Mouse (Mus musculus): Measurements from ENCODE around the gene Dpysl4. TPM values are rescaled to one million over a fixed set of nuclear protein-coding genes. Genes with fewer than 3 reads are reported as not detected.
A peak's percentile ranks its signal among the peaks of the same experiment; 100 is the strongest.

Gene Dpysl4
- polyA plus RNA-seq (2014; fragmentation: Nextera tagmentation; extraction: Ambion mirVana), result 24.1 and 24.9 TPM in 2 replicates

DNA sequence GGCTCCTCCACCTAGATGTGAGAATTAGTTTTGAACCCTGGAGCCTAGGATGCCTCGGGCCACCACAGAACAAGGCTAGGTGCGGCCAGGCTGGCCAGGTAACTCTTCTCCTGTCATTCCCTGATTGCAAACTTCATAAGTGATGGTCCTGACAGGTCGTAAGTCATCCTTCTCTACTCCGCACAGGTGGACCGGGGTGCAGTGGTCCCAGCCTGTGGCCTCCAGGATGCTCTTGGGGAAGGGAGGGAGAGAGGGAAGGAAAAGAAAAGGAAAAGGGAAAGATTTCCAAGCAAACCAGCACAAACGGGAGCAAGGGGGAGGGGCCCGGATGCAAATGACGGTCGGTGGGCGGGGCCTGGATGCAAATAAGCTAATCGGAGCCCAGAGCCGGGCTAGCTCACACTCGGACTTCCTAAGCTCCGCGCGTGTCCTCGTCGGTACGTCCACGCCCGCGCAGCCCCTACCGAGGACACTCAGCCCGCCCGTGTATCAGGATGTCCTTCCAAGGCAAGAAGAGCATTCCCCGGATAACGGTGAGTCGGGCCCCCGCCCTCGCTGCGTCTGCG, at the start of gene Dpysl4:
Dpysl4 (plus strand) TSS at position 373 of the 566 bp plus-strand sequence.
- Histone ChIP-seq H3K9ac (replicated peaks; ENCODE audit: low read depth, low read length) (peak within 1 kb of the TSS; percentile 37), H3K27ac (ENCODE audit: low read length) (no peak within 1 kb of the TSS), H3K9me3 (ENCODE audit: control insufficient read depth, low read depth, low read length) (no peaks in the 10 kb centered on the region), H3K4me1 (ENCODE audit: control insufficient read depth, insufficient read depth, low read length) (no peaks in the 10 kb centered on the region), H3K4me3 (ENCODE audit: low read depth, low read length) (peak within 1 kb of the TSS; percentile 55), H3K27me3 (ENCODE audit: control insufficient read depth, insufficient read depth, low read length) (no peaks in the 10 kb centered on the region), H3K4me2 (replicated peaks; ENCODE audit: low read depth, low read length) (peak within 1 kb of the TSS; percentile 67), H3K36me3 (ENCODE audit: control insufficient read depth, insufficient read depth, low read length) (no peaks in the 10 kb centered on the region; the same call in 1 of the 2 replicates)
- 6% methylated on average over 32 of the region's 32 CpGs for WGBS
- ATAC-seq (ENCODE audit: insufficient number of reproducible peaks, insufficient read depth, low FRiP score, low read depth), result peak; percentile 70

- no peak; the same call in 1 of the 2 replicates for ATAC-seq (ENCODE audit: insufficient number of reproducible peaks, insufficient read depth, low FRiP score, low read depth)
- Histone ChIP-seq H3K27ac (ENCODE audit: low read length) (no peak overlapping the region), H3K4me1 (ENCODE audit: control insufficient read depth, insufficient read depth, low read length) (no peaks in the 10 kb centered on the region), H3K27me3 (ENCODE audit: control insufficient read depth, insufficient read depth, low read length) (no peaks in the 10 kb centered on the region), H3K4me3 (ENCODE audit: low read depth, low read length) (no peak overlapping the region), H3K4me2 (replicated peaks; ENCODE audit: low read depth, low read length) (no peak overlapping the region), H3K36me3 (ENCODE audit: control insufficient read depth, insufficient read depth, low read length) (no peaks in the 10 kb centered on the region), H3K9ac (replicated peaks; ENCODE audit: low read depth, low read length) (no peak overlapping the region), H3K9me3 (ENCODE audit: control insufficient read depth, low read depth, low read length) (no peaks in the 10 kb centered on the region)
- 47% methylated on average over 4 of the region's 4 CpGs for WGBS
These were observed 22.4 kb upstream of the Dpysl4 start for GRCm38 (mm10) chr7:139063406-139063805.

DNA sequence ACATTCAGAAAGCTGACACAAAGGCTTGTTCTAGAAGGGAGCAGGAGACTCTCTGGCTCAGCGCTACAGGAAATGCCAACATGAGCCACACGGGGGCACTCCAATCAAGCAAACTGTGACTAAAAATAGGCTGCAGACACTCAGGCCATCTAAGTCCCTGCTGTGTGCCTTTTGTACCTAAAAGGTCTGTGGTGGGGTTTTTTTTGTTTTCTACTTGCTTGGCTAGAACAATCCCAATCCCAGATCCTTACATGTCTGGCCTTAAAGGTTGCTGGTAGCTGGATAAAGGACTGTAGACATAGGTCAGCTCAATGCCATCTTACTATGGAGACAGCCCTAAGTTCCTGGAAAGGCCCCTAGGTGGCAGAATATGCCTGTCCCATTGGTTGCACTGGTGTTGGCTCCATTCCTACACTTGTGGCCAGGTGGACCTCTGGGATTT, 17.6 kb upstream of the Dpysl4 start:
- WGBS, result 0% methylated on average over 2 of the region's 2 CpGs
- Histone ChIP-seq H3K4me3 (ENCODE audit: low read depth, low read length) (no peak overlapping the region), H3K27ac (ENCODE audit: low read length) (no peak overlapping the region), H3K9ac (replicated peaks; ENCODE audit: low read depth, low read length) (no peak overlapping the region), H3K4me2 (replicated peaks; ENCODE audit: low read depth, low read length) (no peak overlapping the region), H3K27me3 (ENCODE audit: control insufficient read depth, insufficient read depth, low read length) (no peaks in the 10 kb centered on the region), H3K9me3 (ENCODE audit: control insufficient read depth, low read depth, low read length) (no peaks in the 10 kb centered on the region), H3K36me3 (ENCODE audit: control insufficient read depth, insufficient read depth, low read length) (no peaks in the 10 kb centered on the region), H3K4me1 (ENCODE audit: control insufficient read depth, insufficient read depth, low read length) (no peaks in the 10 kb centered on the region)
- ATAC-seq (ENCODE audit: insufficient number of reproducible peaks, insufficient read depth, low FRiP score, low read depth), result no peak

DNA sequence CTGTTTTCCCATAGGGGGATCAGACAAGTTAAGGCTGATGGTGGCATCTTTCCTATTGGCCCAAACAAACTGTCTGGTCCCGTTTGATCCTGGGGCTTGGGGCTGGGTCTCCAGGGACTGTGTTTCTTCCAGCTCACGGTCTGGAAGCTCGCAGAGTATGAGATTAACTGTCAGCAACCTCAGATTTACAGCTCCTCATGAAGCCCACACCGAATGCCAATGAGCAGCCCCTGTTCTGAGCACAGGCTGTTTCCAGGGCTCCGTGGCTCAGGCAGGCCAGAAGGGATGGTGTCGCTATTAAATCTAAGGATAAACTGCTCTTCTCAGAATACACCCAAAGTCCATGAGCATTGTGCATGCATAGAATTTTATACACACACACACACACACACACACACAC, 11.6 kb upstream of the Dpysl4 start:
- Histone ChIP-seq H3K4me1 (ENCODE audit: control insufficient read depth, insufficient read depth, low read length) (peaks cover 31% of the 10 kb centered on the region), H3K9me3 (ENCODE audit: control insufficient read depth, low read depth, low read length) (no peaks in the 10 kb centered on the region), H3K27me3 (ENCODE audit: control insufficient read depth, insufficient read depth, low read length) (no peaks in the 10 kb centered on the region), H3K4me2 (replicated peaks; ENCODE audit: low read depth, low read length) (no peak overlapping the region), H3K9ac (replicated peaks; ENCODE audit: low read depth, low read length) (no peak overlapping the region), H3K36me3 (ENCODE audit: control insufficient read depth, insufficient read depth, low read length) (no peaks in the 10 kb centered on the region), H3K27ac (ENCODE audit: low read length) (no peak overlapping the region), H3K4me3 (ENCODE audit: low read depth, low read length) (no peak overlapping the region)
- no peak for ATAC-seq (ENCODE audit: insufficient number of reproducible peaks, insufficient read depth, low FRiP score, low read depth)
- WGBS, result 41% methylated on average over 6 of the region's 6 CpGs

GRCm38 (mm10) chr7:139075054-139075794, 10.6 kb upstream of the Dpysl4 start:
- no peak overlapping the region for H3K4me3 ChIP-seq (ENCODE audit: low read depth, low read length)
- H3K27ac ChIP-seq (ENCODE audit: low read length), result no peak overlapping the region
- no peaks in the 10 kb centered on the region for H3K9me3 ChIP-seq (ENCODE audit: control insufficient read depth, low read depth, low read length)
- no peak overlapping the region for H3K4me2 ChIP-seq (replicated peaks; ENCODE audit: low read depth, low read length)
- H3K36me3 ChIP-seq (ENCODE audit: control insufficient read depth, insufficient read depth, low read length), result no peaks in the 10 kb centered on the region
- no peak overlapping the region for H3K9ac ChIP-seq (replicated peaks; ENCODE audit: low read depth, low read length)
- ATAC-seq (ENCODE audit: insufficient number of reproducible peaks, insufficient read depth, low FRiP score, low read depth), result no peak
- H3K4me1 ChIP-seq (ENCODE audit: control insufficient read depth, insufficient read depth, low read length), result peaks cover 31% of the 10 kb centered on the region
- H3K27me3 ChIP-seq (ENCODE audit: control insufficient read depth, insufficient read depth, low read length), result no peaks in the 10 kb centered on the region
- WGBS, result 37% methylated on average over 14 of the region's 14 CpGs

- peak overlapping the region; percentile 74 for H3K27ac ChIP-seq (ENCODE audit: low read length)
- peaks cover 31% of the 10 kb centered on the region for H3K4me1 ChIP-seq (ENCODE audit: control insufficient read depth, insufficient read depth, low read length)
- ATAC-seq (ENCODE audit: insufficient number of reproducible peaks, insufficient read depth, low FRiP score, low read depth), result peak; percentile 60; the same call in 1 of the 2 replicates
- H3K9me3 ChIP-seq (ENCODE audit: control insufficient read depth, low read depth, low read length), result no peaks in the 10 kb centered on the region
- no peak overlapping the region for H3K4me3 ChIP-seq (ENCODE audit: low read depth, low read length)
- H3K9ac ChIP-seq (replicated peaks; ENCODE audit: low read depth, low read length), result no peak overlapping the region
- 10% methylated on average over 7 of the region's 7 CpGs for WGBS
- H3K4me2 ChIP-seq (replicated peaks; ENCODE audit: low read depth, low read length), result no peak overlapping the region
- no peaks in the 10 kb centered on the region for H3K36me3 ChIP-seq (ENCODE audit: control insufficient read depth, insufficient read depth, low read length)
- H3K27me3 ChIP-seq (ENCODE audit: control insufficient read depth, insufficient read depth, low read length), result no peaks in the 10 kb centered on the region
These were observed 8.5 kb upstream of the Dpysl4 start for GRCm38 (mm10) chr7:139077283-139077682.

GRCm38 (mm10) chr7:139078181-139078580, 7.6 kb upstream of the Dpysl4 start:
- H3K27me3 ChIP-seq (ENCODE audit: control insufficient read depth, insufficient read depth, low read length), result no peaks in the 10 kb centered on the region
- H3K9ac ChIP-seq (replicated peaks; ENCODE audit: low read depth, low read length), result no peak overlapping the region
- no peak for ATAC-seq (ENCODE audit: insufficient number of reproducible peaks, insufficient read depth, low FRiP score, low read depth)

DNA sequence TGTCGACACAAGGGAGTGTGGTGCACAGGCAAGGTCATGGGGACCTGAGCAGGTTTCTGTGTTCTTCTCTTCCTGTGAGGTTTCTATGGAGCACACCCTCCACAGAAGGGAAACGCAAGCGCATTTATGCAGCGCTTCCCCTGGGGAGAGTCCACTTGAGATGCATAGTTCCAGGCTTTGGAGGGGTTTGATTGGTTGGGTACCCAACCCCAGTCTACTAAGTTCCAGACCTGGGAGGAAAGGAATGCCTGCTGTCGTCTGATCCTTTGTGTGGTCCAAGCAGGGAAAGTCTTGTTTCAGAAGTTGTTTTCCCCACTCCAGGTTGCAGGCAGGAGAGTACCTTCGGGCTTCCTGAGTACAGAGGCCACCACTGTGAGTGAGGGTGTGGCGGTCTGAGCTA, 6.7 kb upstream of the Dpysl4 start:
- H3K27me3 ChIP-seq (ENCODE audit: control insufficient read depth, insufficient read depth, low read length), result no peaks in the 10 kb centered on the region
- no peaks in the 10 kb centered on the region for H3K9me3 ChIP-seq (ENCODE audit: control insufficient read depth, low read depth, low read length)
- WGBS, result 68% methylated on average over 7 of the region's 7 CpGs
- no peak for ATAC-seq (ENCODE audit: insufficient number of reproducible peaks, insufficient read depth, low FRiP score, low read depth)
- peaks cover 31% of the 10 kb centered on the region for H3K4me1 ChIP-seq (ENCODE audit: control insufficient read depth, insufficient read depth, low read length)
- H3K27ac ChIP-seq (ENCODE audit: low read length), result no peak overlapping the region
- no peak overlapping the region for H3K4me2 ChIP-seq (replicated peaks; ENCODE audit: low read depth, low read length)
- H3K9ac ChIP-seq (replicated peaks; ENCODE audit: low read depth, low read length), result no peak overlapping the region
- no peaks in the 10 kb centered on the region for H3K36me3 ChIP-seq (ENCODE audit: control insufficient read depth, insufficient read depth, low read length)
- no peak overlapping the region for H3K4me3 ChIP-seq (ENCODE audit: low read depth, low read length)

More at GRCm38 (mm10) chr7:139078181-139078580, 7.6 kb upstream of the Dpysl4 start:
- Histone ChIP-seq H3K4me3 (ENCODE audit: low read depth, low read length) (no peak overlapping the region), H3K9me3 (ENCODE audit: control insufficient read depth, low read depth, low read length) (no peaks in the 10 kb centered on the region), H3K4me1 (ENCODE audit: control insufficient read depth, insufficient read depth, low read length) (peaks cover 31% of the 10 kb centered on the region), H3K4me2 (replicated peaks; ENCODE audit: low read depth, low read length) (no peak overlapping the region), H3K36me3 (ENCODE audit: control insufficient read depth, insufficient read depth, low read length) (no peaks in the 10 kb centered on the region), H3K27ac (ENCODE audit: low read length) (peak overlapping the region; percentile 74)
- 28% methylated on average over 6 of the region's 6 CpGs for WGBS
